In genomic region chr2:57919102-57919731, GRCm38 (mm10) we compare ENCODE assay signal across 8 mouse cellular contexts.
A peak's percentile ranks its signal among the peaks of the same experiment; 100 is the strongest.
DNase-seq lines count a peak whose midpoint lies in the region; ATAC-seq lines count a peak whose summit lies in the region.

No protein-coding gene starts in this region.

- 54% methylated on average over 14 of the region's 14 CpGs for WGBS in liver, embryonic 11.5 days
- 22% methylated on average over 14 of the region's 14 CpGs for WGBS in limb, embryonic 12.5 days
- WGBS in neural tube, embryonic 14.5 days: 44% methylated on average over 14 of the region's 14 CpGs

- no peaks in the 10 kb centered on the region for H3K4me1 ChIP-seq in liver, embryonic 11.5 days (replicated peaks; ENCODE audit: control insufficient read depth, insufficient read depth, low read length)
- H3K4me1 ChIP-seq in limb, embryonic 12.5 days (replicated peaks): no peaks in the 10 kb centered on the region
- no peaks in the 10 kb centered on the region for H3K4me1 ChIP-seq in neural tube, embryonic 14.5 days (ENCODE audit: control insufficient read depth, insufficient read depth, low read length)

- H3K4me2 ChIP-seq in liver, embryonic 11.5 days: no peak overlapping the region
- peak overlapping the region; percentile 43 for H3K4me2 ChIP-seq in limb, embryonic 12.5 days
- no peak overlapping the region for H3K4me2 ChIP-seq in neural tube, embryonic 14.5 days (ENCODE audit: low read depth, low read length)

- H3K9me3 ChIP-seq in liver, embryonic 11.5 days (ENCODE audit: control insufficient read depth, low read length): no peaks in the 10 kb centered on the region
- H3K9me3 ChIP-seq in limb, embryonic 12.5 days: 0 out of 2 replicates have a peak, but pooled peaks cover 5% of the 10 kb centered on the region
- H3K9me3 ChIP-seq in neural tube, embryonic 14.5 days (ENCODE audit: control insufficient read depth, low read length): no peaks in the 10 kb centered on the region

- H3K4me3 ChIP-seq in liver, embryonic 11.5 days (ENCODE audit: low read depth, low read length): no peak overlapping the region
- H3K4me3 ChIP-seq in limb, embryonic 12.5 days (replicated peaks): 0 out of 2 replicates have a peak overlapping the region, but pooled peaks have one; percentile 5
- H3K4me3 ChIP-seq in neural tube, embryonic 14.5 days (ENCODE audit: low read depth, low read length): no peak overlapping the region

- ATAC-seq in liver, embryonic 11.5 days (replicated peaks; ENCODE audit: low FRiP score): no peak
- ATAC-seq in limb, embryonic 12.5 days (ENCODE audit: insufficient number of reproducible peaks, insufficient read depth, low FRiP score, low TSS enrichment, low read depth): peak; percentile 43; the same call in 1 of the 2 replicates
- ATAC-seq in neural tube, embryonic 14.5 days (ENCODE audit: low read depth): 0 out of 2 replicates have a peak, but pooled peaks have one; percentile 38
- no peak for ATAC-seq in erythroblast, adult 5-6 weeks (replicated peaks; ENCODE audit: low FRiP score, poor library complexity, severe bottlenecking)

- no peak overlapping the region for H3K27ac ChIP-seq in liver, embryonic 11.5 days (ENCODE audit: low read depth, low read length)
- 0 out of 2 replicates have a peak overlapping the region, but pooled peaks have one; percentile 17 for H3K27ac ChIP-seq in limb, embryonic 12.5 days
- H3K27ac ChIP-seq in neural tube, embryonic 14.5 days (ENCODE audit: low read depth, low read length): no peak overlapping the region

- H3K27me3 ChIP-seq in liver, embryonic 11.5 days (replicated peaks; ENCODE audit: control insufficient read depth, insufficient read depth, low read length): no peaks in the 10 kb centered on the region
- no peaks in the 10 kb centered on the region for H3K27me3 ChIP-seq in limb, embryonic 12.5 days
- no peaks in the 10 kb centered on the region for H3K27me3 ChIP-seq in neural tube, embryonic 14.5 days (ENCODE audit: control insufficient read depth, insufficient read depth, low read length)

- intact Hi-C loops in heart, postnatal 36 days (cut with DNase I): loop anchor here (5.0 kb wide), 1 partner anchor 1802 kb away; no protein-coding TSS in a partner anchor

- no peak overlapping the region for H3K9ac ChIP-seq in liver, embryonic 11.5 days (ENCODE audit: low read depth, low read length)
- H3K9ac ChIP-seq in limb, embryonic 12.5 days (replicated peaks): no peak overlapping the region
- no peak overlapping the region for H3K9ac ChIP-seq in neural tube, embryonic 14.5 days (replicated peaks; ENCODE audit: low read depth, low read length)

- DNase-seq in liver (peak; percentile 12), NIH3T3 (ENCODE audit: low read depth) (peak; percentile 84)
- DNase-seq in liver, embryonic 11.5 days (ENCODE audit: low spot score): no peak
- peak; percentile 32 to 41 for DNase-seq in cerebellum, postnatal 4 days (ENCODE audit: low spot score in 2 of 2)
- peak; percentile 4 to 38 for DNase-seq in heart, postnatal 36 days

- H3K36me3 ChIP-seq in liver, embryonic 11.5 days (ENCODE audit: control insufficient read depth, insufficient read depth, low read length): no peaks in the 10 kb centered on the region
- no peaks in the 10 kb centered on the region for H3K36me3 ChIP-seq in limb, embryonic 12.5 days
- H3K36me3 ChIP-seq in neural tube, embryonic 14.5 days (ENCODE audit: control insufficient read depth, insufficient read depth, low read length): no peaks in the 10 kb centered on the region

Comparison
In these comparisons a context has a peak if more than half of its experiments do, and no peak if none do; other contexts are left out.
1. ATAC-seq: peak in limb, embryonic 12.5 days (single experiment) and neural tube, embryonic 14.5 days (single experiment); none in liver, embryonic 11.5 days (single experiment) and erythroblast, adult 5-6 weeks (single experiment).